Mouse (Mus musculus): ENCODE data around the gene Glrx3. TPM values are rescaled to one million over a fixed set of nuclear protein-coding genes. Genes with fewer than 3 reads are reported as not detected.

Glrx3 gene
- polyA plus RNA-seq, 1 experiment from 2014 or later: 212 TPM

- Histone ChIP-seq H3K9me3 (replicated peaks) (no peaks in the 10 kb centered on the region), H3K27me3 (peaks cover 11% of the 10 kb centered on the region; the same call in 1 of the 2 replicates), H3K4me2 (replicated peaks) (peak overlapping the region; percentile 44), H3K4me3 (replicated peaks) (peak overlapping the region; percentile 18; the same call in 1 of the 2 replicates), H3K4me1 (peaks cover 4% of the 10 kb centered on the region; the same call in 1 of the 2 replicates), H3K36me3 (no peaks in the 10 kb centered on the region), H3K9ac (no peak overlapping the region), H3K27ac (replicated peaks) (no peak overlapping the region)
- ATAC-seq (ENCODE audit: insufficient number of reproducible peaks, low FRiP score, low TSS enrichment, low read depth): peak; percentile 75; the same call in 1 of the 2 replicates
- 13% methylated on average over 30 of the region's 30 CpGs for WGBS
These were observed 40.7 kb downstream of the Glrx3 start for GRCm38 (mm10) chr7:137477950-137478620.

GRCm38 (mm10) chr7:137478621-137478982 is 41.2 kb downstream of the Glrx3 start:
- Histone ChIP-seq H3K4me1 (peaks cover 4% of the 10 kb centered on the region; the same call in 1 of the 2 replicates), H3K36me3 (no peaks in the 10 kb centered on the region), H3K4me3 (replicated peaks) (peak overlapping the region; percentile 18; the same call in 1 of the 2 replicates), H3K4me2 (replicated peaks) (peak overlapping the region; percentile 44), H3K9ac (no peak overlapping the region), H3K9me3 (replicated peaks) (no peaks in the 10 kb centered on the region), H3K27me3 (peaks cover 11% of the 10 kb centered on the region; the same call in 1 of the 2 replicates), H3K27ac (replicated peaks) (no peak overlapping the region)
- 24% methylated on average over 5 of the region's 5 CpGs for WGBS
- ATAC-seq (ENCODE audit: insufficient number of reproducible peaks, low FRiP score, low TSS enrichment, low read depth): no peak

- Histone ChIP-seq H3K4me1 (peaks cover 4% of the 10 kb centered on the region; the same call in 1 of the 2 replicates), H3K4me3 (replicated peaks) (no peak overlapping the region), H3K36me3 (no peaks in the 10 kb centered on the region), H3K27ac (replicated peaks) (no peak overlapping the region), H3K27me3 (peaks cover 11% of the 10 kb centered on the region; the same call in 1 of the 2 replicates), H3K9me3 (replicated peaks) (no peaks in the 10 kb centered on the region), H3K9ac (no peak overlapping the region), H3K4me2 (replicated peaks) (no peak overlapping the region)
- WGBS: 76% methylated on average over 6 of the region's 6 CpGs
- no peak for ATAC-seq (ENCODE audit: insufficient number of reproducible peaks, low FRiP score, low TSS enrichment, low read depth)
These were observed 43.4 kb downstream of the Glrx3 start for GRCm38 (mm10) chr7:137480839-137481238.

- Histone ChIP-seq H3K27me3 (0 out of 2 replicates have a peak, but pooled peaks cover 4% of the 10 kb centered on the region), H3K4me1 (no peaks in the 10 kb centered on the region), H3K9me3 (replicated peaks) (no peaks in the 10 kb centered on the region), H3K9ac (no peak overlapping the region), H3K4me2 (replicated peaks) (no peak overlapping the region), H3K27ac (replicated peaks) (no peak overlapping the region), H3K36me3 (no peaks in the 10 kb centered on the region), H3K4me3 (replicated peaks) (no peak overlapping the region)
- WGBS: 82% methylated on average over 11 of the region's 11 CpGs
- ATAC-seq (ENCODE audit: insufficient number of reproducible peaks, low FRiP score, low TSS enrichment, low read depth): no peak
These were observed 46.6 kb downstream of the Glrx3 start for GRCm38 (mm10) chr7:137483987-137484386.

GRCm38 (mm10) chr7:137488391-137488790 is 51.0 kb downstream of the Glrx3 start:
- Histone ChIP-seq H3K27me3 (no peaks in the 10 kb centered on the region), H3K9me3 (replicated peaks) (no peaks in the 10 kb centered on the region), H3K27ac (replicated peaks) (no peak overlapping the region), H3K9ac (no peak overlapping the region), H3K4me3 (replicated peaks) (no peak overlapping the region), H3K4me2 (replicated peaks) (no peak overlapping the region), H3K36me3 (no peaks in the 10 kb centered on the region), H3K4me1 (no peaks in the 10 kb centered on the region)
- WGBS: 62% methylated on average over 5 of the region's 5 CpGs
- ATAC-seq (ENCODE audit: insufficient number of reproducible peaks, low FRiP score, low TSS enrichment, low read depth): no peak

GRCm38 (mm10) chr7:137490711-137491110 is 53.3 kb downstream of the Glrx3 start:
- Histone ChIP-seq H3K4me3 (replicated peaks) (no peak overlapping the region), H3K9ac (no peak overlapping the region), H3K27ac (replicated peaks) (no peak overlapping the region), H3K36me3 (no peaks in the 10 kb centered on the region), H3K4me2 (replicated peaks) (no peak overlapping the region), H3K4me1 (no peaks in the 10 kb centered on the region), H3K9me3 (replicated peaks) (no peaks in the 10 kb centered on the region), H3K27me3 (no peaks in the 10 kb centered on the region)
- no peak for ATAC-seq (ENCODE audit: insufficient number of reproducible peaks, low FRiP score, low TSS enrichment, low read depth)
- WGBS: 65% methylated on average over 4 of the region's 4 CpGs

- Histone ChIP-seq H3K9me3 (replicated peaks) (no peaks in the 10 kb centered on the region), H3K4me1 (0 out of 2 replicates have a peak, but pooled peaks cover 1% of the 10 kb centered on the region), H3K36me3 (no peaks in the 10 kb centered on the region), H3K27me3 (no peaks in the 10 kb centered on the region), H3K4me2 (replicated peaks) (no peak overlapping the region), H3K9ac (no peak overlapping the region), H3K27ac (replicated peaks) (no peak overlapping the region), H3K4me3 (replicated peaks) (no peak overlapping the region)
- no peak for ATAC-seq (ENCODE audit: insufficient number of reproducible peaks, low FRiP score, low TSS enrichment, low read depth)
- WGBS: 78% methylated on average over 8 of the region's 8 CpGs
These were observed 55.0 kb downstream of the Glrx3 start for GRCm38 (mm10) chr7:137492307-137492973.

GRCm38 (mm10) chr7:137498736-137499135 is 61.3 kb downstream of the Glrx3 start:
- no peak overlapping the region for H3K4me2 ChIP-seq (replicated peaks)
- H3K4me3 ChIP-seq (replicated peaks): no peak overlapping the region
- H3K4me1 ChIP-seq: 0 out of 2 replicates have a peak, but pooled peaks cover 4% of the 10 kb centered on the region
- no peaks in the 10 kb centered on the region for H3K9me3 ChIP-seq (replicated peaks)
- H3K36me3 ChIP-seq: no peaks in the 10 kb centered on the region
- 76% methylated on average over 4 of the region's 4 CpGs for WGBS
- no peak overlapping the region for H3K9ac ChIP-seq
- no peak for ATAC-seq (ENCODE audit: insufficient number of reproducible peaks, low FRiP score, low TSS enrichment, low read depth)
- H3K27ac ChIP-seq (replicated peaks): no peak overlapping the region
- no peaks in the 10 kb centered on the region for H3K27me3 ChIP-seq

- Histone ChIP-seq H3K4me3 (replicated peaks) (no peak overlapping the region), H3K9me3 (replicated peaks) (no peaks in the 10 kb centered on the region), H3K4me2 (replicated peaks) (no peak overlapping the region), H3K36me3 (no peaks in the 10 kb centered on the region), H3K27ac (replicated peaks) (no peak overlapping the region), H3K27me3 (no peaks in the 10 kb centered on the region), H3K4me1 (no peaks in the 10 kb centered on the region), H3K9ac (no peak overlapping the region)
- no peak for ATAC-seq (ENCODE audit: insufficient number of reproducible peaks, low FRiP score, low TSS enrichment, low read depth)
These were observed 80.2 kb downstream of the Glrx3 start for GRCm38 (mm10) chr7:137517588-137517987.

- H3K4me1 ChIP-seq: no peaks in the 10 kb centered on the region
- no peak for ATAC-seq (ENCODE audit: insufficient number of reproducible peaks, low FRiP score, low TSS enrichment, low read depth)
- no peak overlapping the region for H3K9ac ChIP-seq
- no peaks in the 10 kb centered on the region for H3K9me3 ChIP-seq (replicated peaks)
- no peak overlapping the region for H3K4me2 ChIP-seq (replicated peaks)
- no peaks in the 10 kb centered on the region for H3K36me3 ChIP-seq
- no peak overlapping the region; the same call in 1 of the 2 replicates for H3K27ac ChIP-seq (replicated peaks)
- no peak overlapping the region for H3K4me3 ChIP-seq (replicated peaks)
- no peaks in the 10 kb centered on the region for H3K27me3 ChIP-seq
- 50% methylated on average over 5 of the region's 5 CpGs for WGBS
These were observed 80.7 kb downstream of the Glrx3 start for GRCm38 (mm10) chr7:137518028-137518576.

Measured in embryonic facial prominence, embryonic 15.5 days (tissue).